27 mouse cellular contexts compared by ENCODE assay signal in genomic region chr17:7857658-7858057, GRCm38 (mm10). TPM values are rescaled to one million over a fixed set of nuclear protein-coding genes. Genes with fewer than 3 reads are reported as not detected.
DNase-seq lines count a peak whose midpoint lies in the region; ATAC-seq and TF ChIP-seq lines count a peak whose summit lies in the region.
"Had no signal": no experiment of that assay in that cellular context is flagged by ENCODE, and none has a peak within 500 bp of the region (broad histone marks: within the 10 kb centered on the region; RNA-seq: fewer than 3 reads in every experiment).

No protein-coding gene starts in this region.

- no peak overlapping the region for H3K4me2 ChIP-seq in heart, embryonic 14.5 days (ENCODE audit: low read length)
- no peak overlapping the region for H3K4me2 ChIP-seq in limb, embryonic 14.5 days (replicated peaks; ENCODE audit: low read depth, low read length, severe bottlenecking)
- H3K4me2 ChIP-seq: embryonic facial prominence, embryonic 15.5 days; heart, embryonic 12.5 days; hindbrain, embryonic 14.5 days had no signal

- H3K9ac ChIP-seq in heart, embryonic 14.5 days (ENCODE audit: low read length), result no peak overlapping the region
- H3K9ac ChIP-seq in heart, adult 2 months (ENCODE audit: low read depth, low read length), result no peak overlapping the region
- no peak overlapping the region for H3K9ac ChIP-seq in limb, embryonic 14.5 days (ENCODE audit: low read depth, low read length, severe bottlenecking)
- H3K9ac ChIP-seq: embryonic facial prominence, embryonic 15.5 days; forebrain, postnatal 0 days; heart, embryonic 12.5 days; hindbrain, embryonic 14.5 days had no signal

- intact Hi-C loops in heart, adult 2 months (cut with DNase I), result no loop called here

- no peaks in the 10 kb centered on the region for H3K9me3 ChIP-seq in heart, embryonic 14.5 days (ENCODE audit: control insufficient read depth, low read length)
- no peaks in the 10 kb centered on the region for H3K9me3 ChIP-seq in limb, embryonic 14.5 days (ENCODE audit: control insufficient read depth, low read length)
- H3K9me3 ChIP-seq in limb, embryonic 10.5 days (replicated peaks), result no peaks in the 10 kb centered on the region
- H3K9me3 ChIP-seq: embryonic facial prominence, embryonic 15.5 days had no signal

- TF ChIP-seq CTCF in heart, adult 2 months (IDR thresholded peaks at IDR 0.05), result no peak

- H3K4me1 ChIP-seq in heart, embryonic 14.5 days (ENCODE audit: control insufficient read depth in 2 of 2, insufficient read depth in 2 of 2, low read length in 2 of 2), result no peaks in the 10 kb centered on the region
- no peaks in the 10 kb centered on the region for H3K4me1 ChIP-seq in heart, adult 2 months (ENCODE audit: control insufficient read depth, insufficient read depth, low read length)
- H3K4me1 ChIP-seq in limb, embryonic 14.5 days (ENCODE audit: control insufficient read depth, insufficient read depth, low read length), result 0 out of 2 replicates have a peak, but pooled peaks cover 4% of the 10 kb centered on the region
- H3K4me1 ChIP-seq in limb, embryonic 10.5 days, result peaks cover 6% of the 10 kb centered on the region; the same call in 1 of the 2 replicates

- H3K4me3 ChIP-seq in heart, embryonic 14.5 days (ENCODE audit: control insufficient read depth in 1 of 2, insufficient read depth in 1 of 2, low read depth in 1 of 2, low read length in 2 of 2), result no peak overlapping the region
- no peak overlapping the region for H3K4me3 ChIP-seq in heart, adult 2 months
- H3K4me3 ChIP-seq in limb, embryonic 14.5 days (replicated peaks; ENCODE audit: low read length), result no peak overlapping the region
- H3K4me3 ChIP-seq in limb, embryonic 10.5 days, result no peak overlapping the region
- H3K4me3 ChIP-seq: embryonic facial prominence, embryonic 15.5 days; heart, embryonic 12.5 days had no signal

- H3K36me3 ChIP-seq in heart, embryonic 14.5 days (ENCODE audit: control insufficient read depth, insufficient read depth, low read length), result no peaks in the 10 kb centered on the region
- H3K36me3 ChIP-seq in heart, adult 2 months (ENCODE audit: control insufficient read depth, insufficient read depth, low read length), result no peaks in the 10 kb centered on the region
- no peaks in the 10 kb centered on the region for H3K36me3 ChIP-seq in limb, embryonic 14.5 days (ENCODE audit: control insufficient read depth, insufficient read depth, low read length)
- H3K36me3 ChIP-seq in limb, embryonic 10.5 days, result no peaks in the 10 kb centered on the region
- H3K36me3 ChIP-seq: embryonic facial prominence, embryonic 15.5 days; heart, embryonic 12.5 days had no signal

- no peak for TF ChIP-seq EP300 in heart, adult 2 months (IDR thresholded peaks at IDR 0.05; ENCODE audit: insufficient read depth, low read depth, low read length)

- ATAC-seq in heart, embryonic 14.5 days (ENCODE audit: insufficient number of reproducible peaks, insufficient read depth, low FRiP score, low read depth), result 0 out of 2 replicates have a peak, but pooled peaks have one; percentile 12
- ATAC-seq in limb, embryonic 14.5 days (ENCODE audit: low FRiP score, low read depth), result no peak
- peak; percentile 42 for ATAC-seq in granulocyte monocyte progenitor cell, adult 5-6 weeks (replicated peaks; ENCODE audit: poor library complexity, severe bottlenecking)
- ATAC-seq: activated CD4-positive, CD25-positive, alpha-beta regulatory T cell, adult 4 months; CD4-positive, CD25-positive, alpha-beta regulatory T cell, adult 4 months; forebrain, embryonic 14.5 days; forebrain, postnatal 0 days; hindbrain, postnatal 0 days; inflammation-experienced regulatory T-cells, adult 6 months had no signal

- WGBS in heart, embryonic 14.5 days, result 71% methylated on average over 6 of the region's 6 CpGs
- 73% methylated on average over 6 of the region's 6 CpGs for WGBS in heart, adult 2 months
- 75% methylated on average over 6 of the region's 6 CpGs for WGBS in limb, embryonic 14.5 days
- WGBS in limb, embryonic 10.5 days, result 78% methylated on average over 6 of the region's 6 CpGs

- TF ChIP-seq POLR2A in heart, adult 2 months (IDR thresholded peaks at IDR 0.05; ENCODE audit: insufficient read depth, low read depth, low read length), result no peak
- TF ChIP-seq POLR2A in limb, embryonic 14.5 days (IDR thresholded peaks at IDR 0.05; ENCODE audit: borderline replicate concordance, extremely low read depth, insufficient read depth, insufficient read length), result no peak

- no peak for DNase-seq in heart, adult 2 months
- DNase-seq in limb, embryonic 14.5 days (ENCODE audit: low spot score), result no peak
- DNase-seq in limb, embryonic 10.5 days (ENCODE audit: low spot score), result no peak
- DNase-seq in cerebellum, postnatal 36 days, result no peak
- no peak for DNase-seq in adipocyte (ENCODE audit: low spot score)
- DNase-seq: adrenal gland, postnatal 10 days; adrenal gland, postnatal 36 days; cerebellum, adult 18-20 months; cerebellum, adult 9-10 months; cerebellum, postnatal 14 days; embryo, embryonic 11 days; forebrain, postnatal 0 days; gastrocnemius, postnatal 25 days; heart, adult 11 months; heart, postnatal 14 days; heart, postnatal 4 days; kidney, adult 18-20 months had no signal

- no peak overlapping the region for H3K27ac ChIP-seq in heart, embryonic 14.5 days (replicated peaks in 1 of 2; ENCODE audit: control insufficient read depth in 1 of 2, insufficient read depth in 1 of 2, low read depth in 2 of 2, low read length in 2 of 2)
- H3K27ac ChIP-seq in heart, adult 2 months, result no peak overlapping the region
- 0 out of 2 replicates have a peak overlapping the region, but pooled peaks have one; percentile 43 for H3K27ac ChIP-seq in limb, embryonic 14.5 days (replicated peaks; ENCODE audit: low read depth, low read length)
- H3K27ac ChIP-seq in limb, embryonic 10.5 days, result no peak overlapping the region
- H3K27ac ChIP-seq: embryonic facial prominence, embryonic 15.5 days; hindbrain, embryonic 14.5 days; hindbrain, postnatal 0 days had no signal

- H3K27me3 ChIP-seq in heart, embryonic 14.5 days (ENCODE audit: control insufficient read depth, insufficient read depth, low read length), result no peaks in the 10 kb centered on the region
- no peaks in the 10 kb centered on the region for H3K27me3 ChIP-seq in heart, adult 2 months (ENCODE audit: control insufficient read depth, insufficient read depth, low read length)
- no peaks in the 10 kb centered on the region for H3K27me3 ChIP-seq in limb, embryonic 14.5 days (ENCODE audit: control insufficient read depth, insufficient read depth, low read length)
- no peaks in the 10 kb centered on the region for H3K27me3 ChIP-seq in limb, embryonic 10.5 days (ENCODE audit: low read depth, poor library complexity, severe bottlenecking)
- H3K27me3 ChIP-seq: embryonic facial prominence, embryonic 15.5 days; heart, embryonic 12.5 days had no signal

- H3K79me2 ChIP-seq in heart, adult 2 months (replicated peaks; ENCODE audit: control insufficient read depth, insufficient read depth, low read length), result no peaks in the 10 kb centered on the region

RNA-seq across cellular contexts. Expression of gene Fndc1, which starts 30.6 kb away (rescaled TPM):
- 16.7 and 17.9 TPM in 2 replicates for polyA plus RNA-seq in heart, embryonic 14.5 days (2014; fragmentation: Nextera tagmentation; extraction: Ambion mirVana)
- 10 to 100 TPM in 1 of 2 experiments, 1 to 10 TPM in 1; 8.5 to 15.4 TPM for total RNA-seq in heart, adult 2 months (2021)
- polyA plus RNA-seq in heart, adult 2 months (2012; rRNA removed), result 8.8 and 11.5 TPM in 2 replicates
- 58.4 and 61.9 TPM in 2 replicates for polyA plus RNA-seq in limb, embryonic 14.5 days (2012; rRNA removed)
- 71.7 and 82.3 TPM in 2 replicates for polyA plus RNA-seq in limb, embryonic 14.5 days (2014; fragmentation: Nextera tagmentation; extraction: Ambion mirVana)
- 0.30 and 0.55 TPM in 2 replicates for polyA plus RNA-seq in limb, embryonic 10.5 days (2016; fragmentation: Nextera tagmentation; extraction: Ambion mirVana)
- total RNA-seq in granulocyte monocyte progenitor cell, adult 5-6 weeks (2014; fragmentation: Nextera tagmentation), result not detected in 2 replicates
- not detected in 2 replicates for total RNA-seq in granulocyte monocyte progenitor cell, adult 5-6 weeks (2017)
- polyA plus RNA-seq: CD4-positive, CD25-positive, alpha-beta regulatory T cell, adult 4 months; inflammation-experienced regulatory T-cells, adult 6 months had no signal
